Comparison of ENCODE assay signal across 8 mouse cellular contexts in genomic region chr5:105399631-105400423, GRCm38 (mm10). TPM values are rescaled to one million over a fixed set of nuclear protein-coding genes. Genes with fewer than 3 reads are reported as not detected.
A peak's percentile ranks its signal among the peaks of the same experiment; 100 is the strongest.
DNase-seq lines count a peak whose midpoint lies in the region; ATAC-seq and TF ChIP-seq lines count a peak whose summit lies in the region.

No protein-coding gene starts in this region.

- peak; percentile 59 for ATAC-seq in forebrain, postnatal 0 days
- ATAC-seq in hematopoietic stem cell, adult 5-6 weeks (replicated peaks in 1 of 2; ENCODE audit: insufficient read depth in 1 of 2, low FRiP score in 2 of 2, low TSS enrichment in 1 of 2, low read depth in 1 of 2, poor library complexity in 2 of 2, severe bottlenecking in 2 of 2) = peak; percentile 46 to 47; a peak in 1 of 4 replicates
- ATAC-seq in neural tube, embryonic 15.5 days (ENCODE audit: low FRiP score) = peak; percentile 67

- TF ChIP-seq EP300 in MEL (IDR thresholded peaks at IDR 0.05; ENCODE audit: low read depth in 1 of 2, low read length in 2 of 2) = no peak

- H3K36me3 ChIP-seq in MEL (ENCODE audit: control insufficient read depth in 1 of 2, insufficient read depth in 2 of 2, low read length in 2 of 2) = peaks cover 0 to 2% of the 10 kb centered on the region in 2 experiments; a peak in 1 of 4 replicates
- no peaks in the 10 kb centered on the region for H3K36me3 ChIP-seq in forebrain, postnatal 0 days (ENCODE audit: insufficient read depth)
- H3K36me3 ChIP-seq in neural tube, embryonic 15.5 days = no peaks in the 10 kb centered on the region

- peak overlapping the region; percentile 46 for H3K4me2 ChIP-seq in forebrain, postnatal 0 days (ENCODE audit: low read depth)
- peak overlapping the region; percentile 62 for H3K4me2 ChIP-seq in neural tube, embryonic 15.5 days

- peak overlapping the region; percentile 59 to 86 for H3K4me3 ChIP-seq in MEL (ENCODE audit: control insufficient read depth in 1 of 2, insufficient read depth in 1 of 2, low read depth in 2 of 2, low read length in 2 of 2)
- peak overlapping the region; percentile 29 for H3K4me3 ChIP-seq in forebrain, postnatal 0 days (ENCODE audit: low read depth, low read length)
- peak overlapping the region; percentile 32 for H3K4me3 ChIP-seq in neural tube, embryonic 15.5 days (replicated peaks)

- no peak overlapping the region for H3K27ac ChIP-seq in MEL (ENCODE audit: control insufficient read depth, low read depth, low read length)
- peak overlapping the region; percentile 37; the same call in 1 of the 2 replicates for H3K27ac ChIP-seq in forebrain, postnatal 0 days (ENCODE audit: low read depth, low read length)
- peak overlapping the region; percentile 62 for H3K27ac ChIP-seq in neural tube, embryonic 15.5 days (replicated peaks)

- TF ChIP-seq RAD21 in MEL (IDR thresholded peaks at IDR 0.05; ENCODE audit: low read depth, low read length) = peak; percentile 95

- no peak for TF ChIP-seq POLR2A in MEL (IDR thresholded peaks at IDR 0.05; ENCODE audit: control insufficient read depth in 1 of 2, insufficient read depth in 1 of 2, low read depth in 1 of 2, low read length in 2 of 2, poor library complexity in 1 of 2)

- DNase-seq in MEL (ENCODE audit: low read depth, low spot score) = peak; percentile 88
- peak; percentile 78 for DNase-seq in cerebellum, adult 8-10 months
- peak; percentile 92 for DNase-seq in forebrain, postnatal 0 days
- peak; percentile 68 to 94 for DNase-seq in layer of hippocampus, adult 18-20 months (ENCODE audit: low spot score in 2 of 2)
- DNase-seq in lung, adult 18-20 months = peak; percentile 50 to 64
- DNase-seq in thymus, postnatal 36 days = peak; percentile 45 to 57

- 12% methylated on average over 13 of the region's 13 CpGs for WGBS in forebrain, postnatal 0 days
- 19% methylated on average over 13 of the region's 13 CpGs for WGBS in neural tube, embryonic 15.5 days

- TF ChIP-seq CTCF in MEL (IDR thresholded peaks at IDR 0.05 in 2 of 3, conservative IDR thresholded peaks at IDR 0.05 in 1 of 3; ENCODE audit: control insufficient read depth in 1 of 3, insufficient read depth in 1 of 3, low read depth in 2 of 3, low read length in 3 of 3, poor library complexity in 1 of 3, severe bottlenecking in 1 of 3) = peak; percentile 51 to 93 (median 67)
- peak; percentile 73 for TF ChIP-seq CTCF in forebrain, postnatal 0 days (IDR thresholded peaks at IDR 0.05; ENCODE audit: low read depth)

- H3K4me1 ChIP-seq in MEL (ENCODE audit: control insufficient read depth in 1 of 2, insufficient read depth in 2 of 2, low read length in 2 of 2) = no peaks in the 10 kb centered on the region
- H3K4me1 ChIP-seq in forebrain, postnatal 0 days (ENCODE audit: insufficient read depth) = no peaks in the 10 kb centered on the region
- peaks cover 17% of the 10 kb centered on the region for H3K4me1 ChIP-seq in neural tube, embryonic 15.5 days

- H3K9me3 ChIP-seq in MEL (replicated peaks; ENCODE audit: insufficient read depth, low read length) = no peaks in the 10 kb centered on the region
- no peaks in the 10 kb centered on the region for H3K9me3 ChIP-seq in forebrain, postnatal 0 days (ENCODE audit: low read length)
- no peaks in the 10 kb centered on the region for H3K9me3 ChIP-seq in neural tube, embryonic 15.5 days (replicated peaks)

- peak overlapping the region; percentile 51 for H3K9ac ChIP-seq in MEL (ENCODE audit: control insufficient read depth, low read depth, low read length, poor library complexity, severe bottlenecking)
- H3K9ac ChIP-seq in forebrain, postnatal 0 days = peak overlapping the region; percentile 19; the same call in 1 of the 2 replicates
- 0 out of 2 replicates have a peak overlapping the region, but pooled peaks have one; percentile 11 for H3K9ac ChIP-seq in neural tube, embryonic 15.5 days (replicated peaks)

- no peaks in the 10 kb centered on the region for H3K27me3 ChIP-seq in MEL (ENCODE audit: control insufficient read depth in 1 of 2, insufficient read depth in 2 of 2, low read length in 2 of 2)
- no peaks in the 10 kb centered on the region for H3K27me3 ChIP-seq in forebrain, postnatal 0 days (ENCODE audit: insufficient read depth, low read length)
- no peaks in the 10 kb centered on the region for H3K27me3 ChIP-seq in neural tube, embryonic 15.5 days (replicated peaks)

- H3K79me2 ChIP-seq in MEL (ENCODE audit: control insufficient read depth, insufficient read depth, low read length, poor library complexity) = no peaks in the 10 kb centered on the region

TF ChIP-seq in MEL, 35 proteins besides CTCF, POLR2A, EP300 and RAD21:
- TF ChIP-seq ZKSCAN1 (IDR thresholded peaks at IDR 0.05; ENCODE audit: low read depth, low read length) (no peak), SIN3A (IDR thresholded peaks at IDR 0.05; ENCODE audit: low read length) (peak; percentile 64), ZNF384 (IDR thresholded peaks at IDR 0.05; ENCODE audit: low read depth, low read length) (0 out of 2 replicates have a peak, but pooled peaks have one; percentile 25), MAZ (IDR thresholded peaks at IDR 0.05; ENCODE audit: low read depth, low read length) (no peak), MXI1 (IDR thresholded peaks at IDR 0.05; ENCODE audit: low read depth, low read length) (peak; percentile 56; the same call in 1 of the 2 replicates), ZC3H11A (IDR thresholded peaks at IDR 0.05; ENCODE audit: low read depth, low read length) (peak; percentile 85), HCFC1 (IDR thresholded peaks at IDR 0.05; ENCODE audit: low read depth, low read length) (no peak), NRF1 (IDR thresholded peaks at IDR 0.05; ENCODE audit: insufficient read depth, low read depth, low read length, poor library complexity, severe bottlenecking) (no peak), SMC3 (IDR thresholded peaks at IDR 0.05; ENCODE audit: low read depth, low read length) (peak; percentile 84)

RNA-seq across cellular contexts. Expression of gene Lrrc8b, which starts 15.7 kb away (rescaled TPM):
- total RNA-seq in MEL (2012; rRNA removed) = 6.9 and 7.4 TPM in 2 replicates
- polyA plus RNA-seq in MEL (2012; ENCODE audit: insufficient read depth in 1 of 2, insufficient read length in 2 of 2, low read depth in 1 of 2, low replicate concordance in 2 of 2, missing spikeins in 1 of 2) = 10 to 100 TPM in 1 of 2 experiments, not detected in 1; 14.0 TPM
- 57.3 and 64.0 TPM in 2 replicates for total RNA-seq in forebrain, postnatal 0 days (2014; rRNA removed)
- polyA plus RNA-seq in forebrain, postnatal 0 days (2015; fragmentation: Nextera tagmentation; extraction: Ambion mirVana) = 16.5 and 20.8 TPM in 2 replicates
- total RNA-seq in hematopoietic stem cell, adult 5-6 weeks (2017) = 10.0 and 10.4 TPM in 2 replicates
- 10 to 100 TPM; 56.7 to 57.8 TPM for total RNA-seq in layer of hippocampus, adult 18-20 months (2021)
- polyA plus RNA-seq in neural tube, embryonic 15.5 days (2015; fragmentation: Nextera tagmentation; extraction: Ambion mirVana) = 11.6 and 13.8 TPM in 2 replicates
